Mouse (Mus musculus) left cerebral cortex, adult 18-20 months (tissue): ENCODE measurements around the gene Zfp462. TPM values are rescaled to one million over a fixed set of nuclear protein-coding genes. Genes with fewer than 3 reads are reported as not detected.

Experiments
- DNase-seq, 2 experiments: peaks; one replicate each; pipeline ENCODE4 v3.0.0; 2021 to 2022; ENCODE audit warnings: low spot score in 2 of 2, mixed read lengths in 1 of 2
- total RNA-seq, 2 experiments: library from RNA; stranded (reverse); gene quantifications; 2 replicates each; pipeline ENCODE4 v1.2.3; 2021

The Zfp462 gene
- total RNA-seq, 2 experiments from 2014 or later, result 51.8 to 56.4 TPM

- DNase-seq, result peak; percentile 30 to 39
Observed at GRCm38 (mm10) chr4:55040258-55040964, 95.6 kb downstream of the Zfp462 start.

- no peak for DNase-seq
Observed at GRCm38 (mm10) chr4:55041106-55041730, 96.4 kb downstream of the Zfp462 start.

- no peak for DNase-seq
Observed at GRCm38 (mm10) chr4:55042573-55042972, 97.7 kb downstream of the Zfp462 start.

GRCm38 (mm10) chr4:55047266-55047665 is 102.4 kb downstream of the Zfp462 start:
- DNase-seq, result no peak

GRCm38 (mm10) chr4:55049938-55050610 is 105.2 kb downstream of the Zfp462 start:
- peak in 1 of 2 experiments; percentile 43 for DNase-seq

- no peak for DNase-seq
Observed at GRCm38 (mm10) chr4:55051345-55051744, 106.5 kb downstream of the Zfp462 start.

GRCm38 (mm10) chr4:55052686-55053085 is 107.8 kb downstream of the Zfp462 start:
- no peak for DNase-seq

- DNase-seq, result no peak
Observed at GRCm38 (mm10) chr4:55057666-55058455, 113.0 kb downstream of the Zfp462 start.

GRCm38 (mm10) chr4:55058901-55059300 is 114.1 kb downstream of the Zfp462 start:
- no peak for DNase-seq

- no peak for DNase-seq
Observed at GRCm38 (mm10) chr4:55066341-55067170, 121.7 kb downstream of the Zfp462 start.

- DNase-seq, result no peak
Observed at GRCm38 (mm10) chr4:55071535-55071934, 126.7 kb downstream of the Zfp462 start.

GRCm38 (mm10) chr4:55077133-55077889 is 132.5 kb downstream of the Zfp462 start:
- peak; percentile 60 to 76 for DNase-seq

GRCm38 (mm10) chr4:55077902-55078716 is 133.3 kb downstream of the Zfp462 start:
- no peak for DNase-seq

- no peak for DNase-seq
Observed at GRCm38 (mm10) chr4:55079056-55079455, 134.2 kb downstream of the Zfp462 start.

GRCm38 (mm10) chr4:55084080-55084688 is 139.3 kb downstream of the Zfp462 start:
- no peak for DNase-seq

GRCm38 (mm10) chr4:55088153-55088552 is 143.3 kb downstream of the Zfp462 start:
- no peak for DNase-seq

- DNase-seq, result no peak
Observed at GRCm38 (mm10) chr4:55088922-55089321, 144.1 kb downstream of the Zfp462 start.

GRCm38 (mm10) chr4:55097157-55097556 is 152.3 kb downstream of the Zfp462 start:
- DNase-seq, result no peak
